Mouse (Mus musculus) liver, embryonic 15.5 days (tissue): ENCODE measurements around the gene Sf3a1. TPM values are rescaled to one million over a fixed set of nuclear protein-coding genes. Genes with fewer than 3 reads are reported as not detected.
"Not testable (repeated sequence)": the region's sequence is repeated elsewhere in the genome, so short reads cannot be mapped to it uniquely, and the experiment has no call there.

Experiments used
- ATAC-seq: fragments of 200-750 bp; cut with Nextera tagmentation; 2 replicates; pipeline ENCODE4 v1.8.0; 2017; ENCODE audit warnings: moderate number of reproducible peaks, mild to moderate bottlenecking, moderate library complexity; ENCODE audit not compliant: insufficient read depth
- H3K27ac ChIP-seq: fragments of 300-500 bp; sonication (generic); replicated peaks from 2 replicates; pipeline ENCODE4 v1.5.1; 2015; ENCODE audit warnings: mild to moderate bottlenecking, inconsistent platforms
- H3K27me3 ChIP-seq: fragments of 300-500 bp; sonication (generic); 2 replicates; pipeline ENCODE4 v1.6.1; 2015; ENCODE audit warnings: mild to moderate bottlenecking, inconsistent platforms
- H3K36me3 ChIP-seq: fragments of 300-500 bp; sonication (generic); replicated peaks from 2 replicates; pipeline ENCODE4 v1.6.1; 2015; ENCODE audit warnings: moderate library complexity, mild to moderate bottlenecking, inconsistent platforms
- H3K4me1 ChIP-seq: fragments of 300-500 bp; sonication (generic); replicated peaks from 2 replicates; pipeline ENCODE4 v1.6.1; 2015; ENCODE audit warnings: inconsistent platforms
- H3K4me2 ChIP-seq: fragments of 300-500 bp; sonication (generic); 2 replicates; pipeline ENCODE4 v1.6.1; 2015; ENCODE audit warnings: moderate library complexity, mild to moderate bottlenecking, inconsistent platforms
- H3K4me3 ChIP-seq: fragments of 300-500 bp; sonication (generic); replicated peaks from 2 replicates; pipeline ENCODE4 v1.5.1; 2015; ENCODE audit warnings: mild to moderate bottlenecking, inconsistent platforms
- H3K9ac ChIP-seq: fragments of 300-500 bp; sonication (generic); 2 replicates; pipeline ENCODE4 v1.6.1; 2015; ENCODE audit warnings: moderate library complexity, mild to moderate bottlenecking, inconsistent platforms
- H3K9me3 ChIP-seq: fragments of 300-500 bp; sonication (generic); replicated peaks from 2 replicates; pipeline ENCODE4 v1.6.1; 2016; ENCODE audit warnings: inconsistent platforms
- WGBS: fragments of 180-500 bp; shearing (Covaris S2); methylation state at CpG from one replicate; pipeline ENCODE4 v1.1.7; 2015; ENCODE audit warnings: mixed read lengths; ENCODE audit not compliant: insufficient replicate concordance; 5-methylcytosine and 5-hydroxymethylcytosine counted together
- polyA plus RNA-seq: library from polyadenylated mRNA; unstranded; fragments of >200 nt; fragmentation: Nextera tagmentation; extraction: Ambion mirVana; gene quantifications from 2 replicates; pipeline ENCODE4 v1.2.1, GENCODE M21; 2015

The Sf3a1 gene
- 19.3 and 19.4 TPM in 2 replicates for polyA plus RNA-seq

DNA sequence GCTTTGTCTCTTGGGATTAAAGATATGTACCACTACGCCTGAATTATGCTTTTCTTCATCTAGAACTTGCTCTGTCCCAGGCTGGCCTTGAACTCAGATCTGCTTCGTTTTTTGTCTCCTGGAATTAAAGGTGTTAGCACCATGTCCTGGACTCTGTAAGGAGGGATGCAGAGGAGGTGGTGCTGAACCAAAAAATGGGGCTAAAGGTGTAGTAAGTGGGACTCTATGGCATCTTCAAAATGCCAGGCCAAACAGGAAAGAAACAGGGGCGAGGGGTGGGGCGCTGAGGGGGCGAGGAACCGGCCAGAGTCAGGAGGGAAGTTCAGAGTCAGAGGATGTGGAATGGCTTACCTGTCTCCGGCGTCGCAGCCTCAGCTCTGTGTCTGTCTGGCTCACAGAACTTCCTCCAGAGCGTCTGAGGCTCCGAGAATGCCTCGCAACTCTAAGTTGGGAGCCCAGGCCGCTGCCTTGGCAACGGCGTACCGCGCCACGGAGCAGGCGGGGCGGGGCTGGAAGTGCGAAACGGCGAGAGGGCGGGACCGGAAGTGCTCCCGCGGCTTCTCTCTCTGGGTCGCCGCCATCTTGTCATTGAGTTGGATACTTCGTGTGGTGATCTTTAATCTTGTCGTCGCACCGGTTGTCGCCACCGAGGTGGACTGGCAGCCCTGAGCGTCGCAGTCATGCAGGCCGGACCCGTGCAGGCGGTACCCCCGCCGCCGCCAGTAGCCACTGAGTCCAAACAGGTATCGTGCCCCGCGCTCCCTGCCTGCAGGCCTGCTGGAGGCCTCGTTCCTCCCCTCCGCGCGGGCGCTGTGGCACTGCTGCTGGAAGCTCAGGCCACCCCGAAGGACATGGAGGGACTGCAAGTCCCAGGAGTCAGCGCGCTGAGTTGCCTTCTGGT, at the start of gene Sf3a1, which contains the start of gene Ccdc157:
TSS of gene Sf3a1 (plus strand) at position 543 of the 901 bp plus-strand sequence.
TSS of gene Ccdc157 (minus strand) at position 486 of the 901 bp plus-strand sequence.
- H3K9ac ChIP-seq = peak within 1 kb of the TSS; percentile 81
- H3K9me3 ChIP-seq = no peaks in the 10 kb centered on the region
- 1% methylated on average over 54 of the region's 54 CpGs for WGBS
- H3K27me3 ChIP-seq = no peaks in the 10 kb centered on the region
- H3K36me3 ChIP-seq = peaks cover 41% of the 10 kb centered on the region
- peak within 1 kb of the TSS; percentile 92 for H3K4me3 ChIP-seq
- H3K4me2 ChIP-seq = peak within 1 kb of the TSS; percentile 85
- peaks cover 45% of the 10 kb centered on the region for H3K4me1 ChIP-seq
- H3K27ac ChIP-seq = peak within 1 kb of the TSS; percentile 84
- ATAC-seq = peak; percentile 94

DNA sequence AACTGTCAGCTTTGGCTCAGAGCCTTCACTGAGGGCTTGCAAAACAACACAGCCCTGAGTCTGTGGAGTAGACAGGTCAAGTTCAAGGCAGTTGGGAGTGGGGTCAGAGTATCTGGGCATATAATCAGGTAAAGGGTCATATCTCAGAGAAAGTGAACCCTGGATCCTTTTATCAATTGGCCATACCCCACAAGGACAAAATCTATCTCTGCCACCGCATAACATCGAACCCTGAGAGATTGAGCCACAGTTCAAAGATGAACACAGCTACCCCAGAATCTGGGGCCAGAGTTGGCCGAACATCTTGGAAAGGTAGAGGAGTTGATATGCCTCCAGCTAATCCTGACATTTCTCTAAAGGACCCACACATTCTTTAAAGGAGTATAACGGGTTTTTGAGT, 48.1 kb upstream of the Sf3a1 start:
- Histone ChIP-seq H3K4me3 (no peak overlapping the region), H3K9ac (no peak overlapping the region), H3K27ac (no peak overlapping the region), H3K9me3 (no peaks in the 10 kb centered on the region), H3K36me3 (peaks cover 13% of the 10 kb centered on the region), H3K4me1 (peaks cover 26% of the 10 kb centered on the region), H3K27me3 (peaks cover 8% of the 10 kb centered on the region), H3K4me2 (no peak overlapping the region)
- ATAC-seq = no peak
- 50% methylated on average over 4 of the region's 4 CpGs for WGBS

DNA sequence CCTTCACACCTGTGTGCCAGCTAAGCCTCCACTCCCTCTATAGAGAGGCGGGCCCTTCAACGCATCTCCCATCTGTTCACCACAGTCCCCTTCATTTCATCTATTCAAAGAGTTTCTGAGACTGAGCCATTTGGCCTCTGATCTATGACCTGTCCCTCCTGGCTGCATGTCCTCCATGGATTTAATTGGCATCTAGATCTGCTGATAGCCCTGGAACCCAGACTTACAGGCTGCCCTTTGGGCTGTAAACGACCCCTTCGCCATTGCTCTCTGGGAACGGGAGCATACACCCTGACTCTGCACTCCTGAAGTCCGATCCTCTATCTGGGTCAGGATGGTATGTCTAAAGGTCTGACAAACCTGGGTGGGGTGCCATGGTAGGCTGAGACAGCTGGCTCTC, 47.3 kb upstream of the Sf3a1 start:
- H3K27ac ChIP-seq = no peak overlapping the region

DNA sequence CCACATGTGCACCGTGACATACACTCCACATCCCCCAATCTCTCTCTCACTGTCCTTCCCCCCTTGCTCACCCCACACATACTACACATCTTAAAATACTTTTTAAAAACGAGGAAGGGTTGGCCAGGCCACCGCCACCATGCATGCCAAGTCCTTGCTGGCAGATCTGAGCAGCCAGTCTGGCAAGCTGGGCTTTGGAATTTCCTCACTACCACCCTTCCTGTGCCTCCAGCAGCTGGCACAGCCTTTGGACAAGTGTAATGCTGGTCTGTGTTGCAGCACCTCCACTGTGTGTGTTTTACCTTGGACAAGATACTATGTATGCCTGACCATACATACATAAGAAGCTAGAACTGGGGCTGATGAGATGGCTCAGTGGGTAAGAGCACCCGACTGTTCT, 46.7 kb upstream of the Sf3a1 start:
- H3K4me2 ChIP-seq = no peak overlapping the region
- H3K27ac ChIP-seq = no peak overlapping the region
- no peak for ATAC-seq
- peaks cover 11% of the 10 kb centered on the region for H3K36me3 ChIP-seq
- no peak overlapping the region for H3K9ac ChIP-seq
- peaks cover 41% of the 10 kb centered on the region for H3K4me1 ChIP-seq
- 62% methylated on average over 4 of the region's 4 CpGs for WGBS
- H3K27me3 ChIP-seq = peaks cover 23% of the 10 kb centered on the region
- H3K4me3 ChIP-seq = no peak overlapping the region
- H3K9me3 ChIP-seq = no peaks in the 10 kb centered on the region

More for the DNA sequence above, 47.3 kb upstream of the Sf3a1 start:
- Histone ChIP-seq H3K27me3 (peaks cover 16% of the 10 kb centered on the region), H3K9ac (no peak overlapping the region), H3K4me3 (no peak overlapping the region), H3K4me2 (no peak overlapping the region), H3K4me1 (peaks cover 34% of the 10 kb centered on the region), H3K36me3 (peaks cover 13% of the 10 kb centered on the region), H3K9me3 (no peaks in the 10 kb centered on the region)
- WGBS = 71% methylated on average over 6 of the region's 6 CpGs
- no peak for ATAC-seq

DNA sequence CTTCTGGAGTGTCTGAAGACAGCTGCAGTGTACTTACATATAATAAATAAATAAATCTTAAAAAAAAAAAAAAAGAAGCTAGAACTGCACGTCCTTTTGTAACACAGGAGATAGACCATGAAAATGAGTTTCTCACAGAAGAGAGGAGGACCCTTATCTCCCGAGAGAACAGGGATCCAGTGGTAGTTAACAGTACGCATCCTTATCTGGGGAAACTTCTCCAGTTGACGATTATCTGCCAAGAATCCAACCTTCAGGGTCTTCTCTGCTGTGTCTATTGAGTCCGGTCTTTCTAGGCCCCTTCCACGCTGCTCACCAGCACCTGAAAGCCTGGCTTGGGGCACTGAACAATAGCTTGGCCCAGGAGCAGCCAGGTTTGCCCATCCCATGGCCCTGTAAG, 46.2 kb upstream of the Sf3a1 start:
- H3K4me1 ChIP-seq = peaks cover 45% of the 10 kb centered on the region
- H3K4me2 ChIP-seq = no peak overlapping the region
- peaks cover 28% of the 10 kb centered on the region for H3K27me3 ChIP-seq
- no peak for ATAC-seq
- H3K9ac ChIP-seq = no peak overlapping the region
- WGBS = 36% methylated on average over 6 of the region's 6 CpGs
- H3K36me3 ChIP-seq = peaks cover 8% of the 10 kb centered on the region
- H3K9me3 ChIP-seq = no peaks in the 10 kb centered on the region
- H3K4me3 ChIP-seq = no peak overlapping the region
- H3K27ac ChIP-seq = no peak overlapping the region

DNA sequence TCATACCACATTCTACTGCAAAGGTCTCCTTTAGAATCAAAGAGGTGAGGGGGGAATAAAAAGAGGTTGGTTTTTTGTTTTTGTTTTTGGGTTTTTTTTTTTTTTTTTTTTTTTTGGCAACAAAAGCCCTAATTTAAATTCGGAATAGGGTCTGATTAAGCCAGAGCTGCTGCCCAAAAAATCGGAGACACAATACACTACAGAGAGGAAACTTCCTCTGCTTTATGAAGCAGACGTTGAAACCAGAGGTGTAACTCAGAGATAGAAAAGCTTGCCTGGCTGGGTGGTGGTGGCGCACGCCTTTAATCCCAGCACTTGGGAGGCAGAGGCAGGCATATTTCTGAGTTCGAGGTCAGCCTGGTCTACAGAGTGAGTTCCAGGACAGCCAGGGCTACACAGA, 45.6 kb upstream of the Sf3a1 start:
- not testable (repeated sequence) for H3K4me3 ChIP-seq, H3K9me3 ChIP-seq, H3K27ac ChIP-seq, ATAC-seq, H3K36me3 ChIP-seq, H3K9ac ChIP-seq, H3K4me2 ChIP-seq
- WGBS = 59% methylated on average over 6 of the region's 6 CpGs
- peaks cover 50% of the 10 kb centered on the region for H3K4me1 ChIP-seq
- peaks cover 33% of the 10 kb centered on the region for H3K27me3 ChIP-seq

DNA sequence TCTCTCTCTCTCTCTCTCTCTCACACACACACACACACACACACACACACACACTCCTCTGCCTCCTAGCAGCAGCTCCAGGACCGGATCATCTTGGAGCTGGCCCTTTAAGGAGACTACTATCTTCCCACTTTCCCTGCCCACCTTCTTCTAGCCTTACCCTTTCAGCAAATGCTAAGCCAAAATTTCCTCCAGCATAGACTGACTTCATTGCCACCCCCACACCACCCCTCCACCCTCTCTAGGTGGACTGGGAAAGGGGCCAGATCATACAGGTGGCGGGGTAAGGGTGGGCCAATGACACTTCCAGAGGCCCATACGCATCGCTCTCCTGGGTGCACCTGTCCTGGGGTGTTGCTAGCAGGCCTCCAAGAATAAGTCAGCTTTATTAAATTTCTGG, 44.7 kb upstream of the Sf3a1 start:
- ATAC-seq = no peak
- WGBS = 81% methylated on average over 4 of the region's 4 CpGs
- Histone ChIP-seq H3K36me3 (peaks cover 2% of the 10 kb centered on the region), H3K4me3 (no peak overlapping the region), H3K9me3 (no peaks in the 10 kb centered on the region), H3K27ac (no peak overlapping the region), H3K9ac (no peak overlapping the region), H3K4me1 (peaks cover 53% of the 10 kb centered on the region), H3K4me2 (no peak overlapping the region), H3K27me3 (peaks cover 42% of the 10 kb centered on the region)

DNA sequence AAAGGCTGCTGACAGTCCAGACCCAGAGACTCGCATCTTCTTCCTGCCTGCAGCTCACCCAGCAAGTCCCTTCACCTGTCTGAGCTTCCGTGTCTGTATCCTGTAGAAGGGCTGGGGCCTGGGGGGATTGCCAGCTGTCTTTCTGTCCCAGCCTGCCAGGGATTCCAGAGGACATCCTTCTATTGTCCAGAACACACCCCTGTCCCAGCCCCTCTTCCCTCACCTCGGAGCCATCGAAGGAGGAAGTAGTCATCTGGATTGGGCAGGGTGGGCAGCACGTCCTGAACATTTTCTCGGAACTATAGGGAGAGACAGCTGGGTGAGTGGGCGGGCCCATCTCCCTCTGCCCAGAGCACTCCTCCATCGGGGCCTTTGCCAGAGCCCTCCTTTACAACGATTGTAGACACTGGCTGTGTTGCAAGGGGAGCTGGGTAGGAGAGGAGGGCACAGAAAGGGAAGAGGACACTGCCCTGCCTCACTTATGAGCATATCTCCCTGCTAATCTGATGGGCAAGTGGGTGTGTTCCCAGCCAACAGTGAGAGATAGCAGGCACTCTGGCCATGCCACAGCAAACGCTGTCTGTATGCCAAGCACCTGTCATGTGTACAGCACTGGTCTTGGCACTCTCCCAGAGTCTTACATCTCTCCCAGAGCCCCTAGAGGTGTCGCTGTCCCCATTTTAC, 43.5 kb upstream of the Sf3a1 start:
- H3K9ac ChIP-seq = peak overlapping the region; percentile 58; the same call in 1 of the 2 replicates
- peaks cover 54% of the 10 kb centered on the region for H3K27me3 ChIP-seq
- H3K4me1 ChIP-seq = peaks cover 53% of the 10 kb centered on the region
- WGBS = 26% methylated on average over 11 of the region's 11 CpGs
- peak overlapping the region; percentile 51; the same call in 1 of the 2 replicates for H3K27ac ChIP-seq
- peak overlapping the region; percentile 81 for H3K4me2 ChIP-seq
- no peaks in the 10 kb centered on the region for H3K9me3 ChIP-seq
- peak; percentile 53 for ATAC-seq
- no peaks in the 10 kb centered on the region for H3K36me3 ChIP-seq
- H3K4me3 ChIP-seq = peak overlapping the region; percentile 65

DNA sequence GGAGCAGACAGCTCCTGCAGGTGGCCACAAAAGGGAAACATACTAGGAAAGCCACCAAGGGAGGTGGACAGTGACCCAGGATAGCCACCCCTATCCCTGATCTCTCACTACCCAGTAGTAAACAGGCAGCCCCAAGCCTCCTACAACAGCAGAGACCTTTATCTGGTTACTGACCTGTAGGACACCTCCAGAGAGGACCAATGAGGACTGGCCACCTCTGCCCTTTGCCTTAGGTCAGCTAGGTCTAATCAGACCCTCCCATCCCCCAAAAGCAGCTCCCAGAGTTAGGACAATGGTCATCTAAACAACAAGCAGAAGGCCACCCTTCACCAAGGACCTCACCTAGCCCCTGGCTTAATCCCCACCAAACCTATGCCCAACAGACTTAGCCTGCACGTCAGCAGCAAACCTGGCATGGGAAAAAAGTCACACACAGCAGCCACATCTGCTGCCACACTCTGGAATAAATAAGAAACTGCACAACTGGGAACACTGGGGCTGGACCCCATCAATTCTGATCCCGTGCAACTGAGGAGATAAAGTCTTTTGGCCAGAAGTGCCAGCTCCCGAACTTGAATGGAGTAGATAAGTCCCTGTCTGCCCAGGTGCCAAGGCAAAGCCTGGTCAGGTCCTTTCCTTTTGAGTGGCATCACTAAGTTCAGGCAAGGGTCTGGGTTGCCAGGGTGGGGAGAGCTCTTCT, 42.6 kb upstream of the Sf3a1 start:
- WGBS = 7% methylated on average over 3 of the region's 3 CpGs
- H3K36me3 ChIP-seq = no peaks in the 10 kb centered on the region
- ATAC-seq = peak; percentile 56
- peak overlapping the region; percentile 58 for H3K9ac ChIP-seq
- peaks cover 55% of the 10 kb centered on the region for H3K27me3 ChIP-seq
- H3K27ac ChIP-seq = peak overlapping the region; percentile 59
- H3K9me3 ChIP-seq = no peaks in the 10 kb centered on the region
- H3K4me2 ChIP-seq = peak overlapping the region; percentile 81
- H3K4me1 ChIP-seq = peaks cover 50% of the 10 kb centered on the region
- H3K4me3 ChIP-seq = peak overlapping the region; percentile 65

DNA sequence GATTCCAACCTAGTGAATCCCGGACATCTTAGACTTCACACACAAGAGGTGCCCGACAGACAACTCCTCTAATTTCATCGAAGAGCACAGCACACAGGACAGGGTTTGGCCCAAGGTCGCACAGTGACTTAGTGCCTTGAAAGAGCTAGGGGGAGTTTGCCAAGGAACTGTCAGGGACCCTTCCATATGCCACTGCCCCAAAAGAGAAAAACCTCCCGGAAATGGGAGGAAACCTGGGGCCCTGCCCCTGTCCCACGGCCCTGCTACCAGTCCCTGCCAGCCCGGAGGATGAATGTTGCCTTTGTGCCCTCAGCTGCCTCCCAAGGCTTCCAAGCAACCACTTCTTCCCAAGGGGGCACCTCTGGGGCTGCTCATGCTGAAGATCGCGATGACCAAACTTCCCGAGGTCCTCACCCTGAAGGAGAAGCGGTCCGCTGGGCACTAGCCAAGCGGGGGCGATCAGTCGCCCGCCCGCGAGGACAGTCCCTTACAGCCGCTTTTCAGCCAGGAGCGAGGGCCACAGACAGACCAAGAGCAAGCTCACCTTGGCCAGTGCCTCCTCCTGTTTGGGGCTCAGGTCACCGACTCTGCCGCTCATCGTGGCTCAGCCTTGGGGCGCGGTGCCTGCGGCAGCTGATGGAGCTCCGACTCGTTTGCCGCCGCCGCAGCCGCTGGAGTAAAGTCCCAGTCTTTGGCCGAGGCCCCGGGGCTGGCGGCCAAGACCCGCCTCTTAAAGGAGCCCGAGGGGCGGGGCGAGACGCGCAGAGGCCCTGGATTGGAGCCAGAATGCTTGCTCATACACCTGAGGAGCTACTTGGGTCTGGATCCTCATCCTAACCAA, 41.8 kb upstream of the Sf3a1 start:
- WGBS = 3% methylated on average over 41 of the region's 41 CpGs
- Histone ChIP-seq H3K4me2 (peak overlapping the region; percentile 81), H3K4me3 (peak overlapping the region; percentile 65), H3K27ac (peak overlapping the region; percentile 59), H3K9ac (peak overlapping the region; percentile 58), H3K36me3 (no peaks in the 10 kb centered on the region), H3K9me3 (no peaks in the 10 kb centered on the region), H3K4me1 (peaks cover 53% of the 10 kb centered on the region), H3K27me3 (peaks cover 53% of the 10 kb centered on the region)
- ATAC-seq = peak; percentile 40
